Mouse (Mus musculus) ES-E14 (cell line): ENCODE results near the gene Appl2. TPM values are rescaled to one million over a fixed set of nuclear protein-coding genes. Genes with fewer than 3 reads are reported as not detected.

ENCODE experiments used
- DNase-seq: peaks from one replicate; pipeline ENCODE4 v3.0.0-alpha.2; 2013; ENCODE audit warnings: low read depth, low spot score
- H3K27ac ChIP-seq: 2 replicates; pipeline ENCODE4 v1.5.1; 2012; ENCODE audit warnings: low read depth, mild to moderate bottlenecking, low read length, moderate library complexity, mixed read lengths; ENCODE audit not compliant: poor library complexity, insufficient read depth, severe bottlenecking
- H3K36me3 ChIP-seq: 2 replicates; pipeline ENCODE4 v1.6.1; 2012; ENCODE audit warnings: mild to moderate bottlenecking, low read length, moderate library complexity, mixed read lengths; ENCODE audit not compliant: control insufficient read depth, poor library complexity, insufficient read depth, severe bottlenecking
- H3K4me1 ChIP-seq, 2 experiments: fragments of 150-350 bp in 1 of 2; sonication (generic) in 1 of 2; 2 replicates each; pipeline ENCODE4 v1.6.1; 2012; ENCODE audit warnings: low read length in 2 of 2, mild to moderate bottlenecking in 1 of 2, mixed read lengths in 1 of 2; ENCODE audit not compliant: control insufficient read depth in 2 of 2, insufficient read depth in 2 of 2, poor library complexity in 1 of 2
- H3K4me3 ChIP-seq, 2 experiments: fragments of 150-350 bp in 1 of 2; sonication (generic) in 1 of 2; 2 replicates each; pipeline ENCODE4 v1.5.1; 2012; ENCODE audit warnings: low read length in 2 of 2, low read depth in 1 of 2, mild to moderate bottlenecking in 1 of 2, mixed read lengths in 1 of 2; ENCODE audit not compliant: insufficient read depth in 1 of 2, poor library complexity in 1 of 2, severe bottlenecking in 1 of 2
- H3K9ac ChIP-seq: 2 replicates; pipeline ENCODE4 v1.6.1; 2012; ENCODE audit warnings: low read depth, mild to moderate bottlenecking, low read length, mixed read lengths; ENCODE audit not compliant: poor library complexity, insufficient read depth, severe bottlenecking
- H3K9me3 ChIP-seq: fragments of 150-350 bp; sonication (generic); 2 replicates; pipeline ENCODE4 v1.6.1; 2012; ENCODE audit warnings: low read depth, mild to moderate bottlenecking, low read length; ENCODE audit not compliant: control insufficient read depth, insufficient read depth
- CHD2 ChIP-seq: IDR thresholded peaks from 2 replicates; pipeline ENCODE4 v1.6.1; 2014; ENCODE audit warnings: mild to moderate bottlenecking, low read depth, low read length, inconsistent platforms
- HCFC1 ChIP-seq: IDR thresholded peaks from 2 replicates; pipeline ENCODE4 v1.6.1; 2012; ENCODE audit warnings: low read length, inconsistent platforms, borderline replicate concordance; ENCODE audit not compliant: insufficient read depth
- MAFK ChIP-seq: IDR thresholded peaks from 2 replicates; pipeline ENCODE4 v1.6.1; 2014; ENCODE audit warnings: mild to moderate bottlenecking, low read depth, low read length, inconsistent platforms; ENCODE audit not compliant: insufficient read depth
- ZC3H11A ChIP-seq: IDR thresholded peaks from 2 replicates; pipeline ENCODE4 v1.6.1; 2012; ENCODE audit warnings: low read depth, mild to moderate bottlenecking, inconsistent platforms, low read length, borderline replicate concordance
- ZNF384 ChIP-seq: IDR thresholded peaks from 2 replicates; pipeline ENCODE4 v1.6.1; 2012; ENCODE audit warnings: low read depth, low read length, inconsistent platforms
- in situ Hi-C, 2 experiments: fragments of 600-800 bp; cut with MboI; formaldehyde crosslinking; loops; one replicate each; pipeline ENCODE4 v1.15.1; 2025; ENCODE audit warnings: low sequenced_read_pairs in 2 of 2, inconsistent platforms in 1 of 2; ENCODE audit not compliant: unreplicated experiment in 2 of 2
- total RNA-seq: library from RNA; depleted of rRNA; stranded (reverse); fragments of 300-350 nt; gene quantifications from 2 replicates; pipeline ENCODE4 v1.2.3, GENCODE M21; 2012

Gene Appl2
- total RNA-seq, 1 experiment: 13.9 TPM

DNA sequence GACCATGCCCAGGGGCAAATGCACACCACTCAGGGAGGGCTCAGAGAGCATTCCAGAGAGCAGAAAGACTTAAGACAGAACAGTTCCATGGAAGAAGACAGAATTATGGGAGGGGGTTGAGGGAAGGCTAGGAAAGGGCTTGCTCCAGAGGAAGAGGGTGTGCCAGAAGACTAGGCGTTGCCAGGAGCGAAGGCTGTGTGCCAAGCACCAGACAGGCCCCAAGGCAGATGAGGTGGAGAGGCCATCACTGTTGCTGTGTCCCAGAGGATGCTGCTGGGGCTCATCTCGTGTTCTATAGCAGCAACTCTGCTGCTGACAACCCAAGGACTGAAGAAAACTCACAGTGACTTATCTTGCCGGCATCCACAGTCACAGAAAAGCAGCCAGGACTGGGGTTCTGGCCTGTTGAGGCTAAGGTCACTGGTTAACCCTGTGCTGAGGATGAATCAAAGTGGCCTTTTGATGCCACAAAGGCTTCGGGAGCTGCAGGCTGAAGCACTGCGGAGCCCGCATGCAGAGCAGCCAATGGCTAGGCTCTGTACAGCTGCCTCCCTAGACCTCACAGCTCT lies 15.6 kb downstream of the Appl2 start:
- Histone ChIP-seq H3K4me3 (no peak overlapping the region), H3K36me3 (no peaks in the 10 kb centered on the region; the same call in 1 of the 2 replicates), H3K9me3 (no peaks in the 10 kb centered on the region), H3K4me1 (no peaks in the 10 kb centered on the region), H3K27ac (no peak overlapping the region), H3K9ac (no peak overlapping the region)
- no peak for TF ChIP-seq HCFC1
- in situ Hi-C loops: no loop called here
- no peak for DNase-seq

- in situ Hi-C loops: no loop called here
- no peak for DNase-seq
- H3K27ac ChIP-seq: no peak overlapping the region
- H3K9ac ChIP-seq: no peak overlapping the region
- no peaks in the 10 kb centered on the region for H3K9me3 ChIP-seq
- no peaks in the 10 kb centered on the region for H3K4me1 ChIP-seq
- no peak for TF ChIP-seq ZC3H11A
- no peak for TF ChIP-seq ZNF384
- TF ChIP-seq HCFC1: no peak
- no peak for TF ChIP-seq MAFK
- TF ChIP-seq CHD2: no peak
- no peaks in the 10 kb centered on the region; the same call in 1 of the 2 replicates for H3K36me3 ChIP-seq
- H3K4me3 ChIP-seq: no peak overlapping the region
Observed at GRCm38 (mm10) chr10:83631775-83632174, 16.8 kb downstream of the Appl2 start.

DNA sequence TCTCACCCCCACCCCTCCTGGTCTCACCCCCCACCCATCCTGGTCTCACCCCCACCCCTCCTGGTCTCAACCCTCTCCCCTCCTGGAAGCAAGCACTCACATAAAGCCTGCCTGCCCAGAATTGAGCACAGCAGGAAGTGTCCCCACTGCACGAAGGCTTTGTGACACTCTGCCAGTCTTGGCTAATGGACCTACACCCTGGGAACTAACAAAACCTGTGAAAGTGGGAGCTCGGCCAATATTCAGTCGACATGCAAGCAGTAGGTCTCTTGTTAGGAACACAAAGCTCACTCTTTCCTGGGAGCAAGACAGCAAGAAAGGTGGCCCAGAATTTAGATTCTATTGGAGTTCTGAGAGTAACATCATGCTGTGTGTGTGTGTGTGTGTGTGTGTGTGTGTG lies 17.6 kb downstream of the Appl2 start:
- Histone ChIP-seq H3K9me3 (no peaks in the 10 kb centered on the region), H3K9ac (no peak overlapping the region), H3K36me3 (no peaks in the 10 kb centered on the region; the same call in 1 of the 2 replicates), H3K4me1 (no peaks in the 10 kb centered on the region), H3K4me3 (no peak overlapping the region), H3K27ac (no peak overlapping the region)
- TF ChIP-seq CHD2 (no peak), HCFC1 (no peak), ZNF384 (no peak), ZC3H11A (no peak), MAFK (no peak)
- DNase-seq: no peak
- in situ Hi-C loops: no loop called here

DNA sequence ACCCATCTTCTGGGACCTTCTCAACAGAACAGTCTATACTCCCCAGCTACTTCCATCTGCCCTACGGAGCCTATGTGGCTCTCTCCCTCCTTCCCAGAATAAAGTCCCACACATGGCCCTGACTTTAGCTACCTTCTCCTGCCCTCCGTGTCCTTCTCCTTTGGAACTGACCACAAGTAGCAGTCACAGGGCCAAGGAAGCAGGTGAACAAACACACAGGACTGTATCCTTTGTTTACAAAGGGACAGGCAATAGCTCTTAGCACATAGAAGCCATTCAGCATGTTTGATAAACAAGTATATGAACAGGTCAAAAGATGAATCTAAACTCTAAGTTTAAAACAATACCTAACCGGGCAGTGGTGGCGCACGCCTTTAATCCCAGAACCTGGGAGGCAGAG lies 18.7 kb downstream of the Appl2 start:
- TF ChIP-seq MAFK (no peak), ZNF384 (no peak), CHD2 (no peak), HCFC1 (no peak), ZC3H11A (no peak)
- in situ Hi-C loops: no loop called here
- Histone ChIP-seq H3K9me3 (no peaks in the 10 kb centered on the region), H3K36me3 (no peaks in the 10 kb centered on the region; the same call in 1 of the 2 replicates), H3K4me1 (no peaks in the 10 kb centered on the region), H3K9ac (no peak overlapping the region), H3K4me3 (no peak overlapping the region), H3K27ac (no peak overlapping the region)
- DNase-seq: no peak
